Mouse (Mus musculus): ENCODE results near the gene Fbxl13.

Gene Fbxl13

GRCm38 (mm10) chr5:21645439-21646132 is at the start of gene Fbxl13, which contains the start of gene Armc10:
Gene Fbxl13, minus strand, starts transcription at chr5:21645634.
Gene Armc10, plus strand, starts transcription at chr5:21645813.
- DNase-seq: peak; percentile 95

DNA sequence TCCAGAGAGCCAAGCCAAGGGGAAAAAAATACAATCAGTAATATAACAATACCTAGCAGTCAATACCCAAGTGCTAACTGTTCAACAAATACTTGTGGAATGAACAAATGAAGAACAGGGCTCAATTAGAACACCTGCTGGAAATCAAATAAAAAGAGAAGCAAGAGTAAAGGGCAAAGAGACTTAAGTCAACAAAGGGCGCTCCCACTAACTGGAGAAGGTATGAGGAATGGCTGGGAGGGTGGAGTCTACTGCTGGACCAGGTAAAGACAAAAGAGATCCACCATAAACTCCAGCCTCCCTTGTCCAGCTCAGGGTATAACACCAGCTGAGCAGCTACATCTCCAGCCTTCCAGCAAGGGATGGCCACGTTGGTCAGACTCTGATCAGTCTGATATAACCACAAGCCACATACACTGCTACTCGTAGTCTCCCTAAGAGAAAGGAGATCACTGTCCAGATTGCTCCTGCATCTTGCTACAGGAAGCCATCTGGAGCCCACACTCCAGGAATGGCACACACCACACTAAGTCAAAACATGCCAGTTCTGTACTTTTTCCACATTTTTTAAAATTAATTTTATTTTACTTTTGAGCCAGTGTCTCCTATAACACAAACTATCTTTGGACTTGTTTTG is 49.5 kb upstream of the Fbxl13 start:
- no peak for DNase-seq

GRCm38 (mm10) chr5:21693372-21693870 is 48.0 kb upstream of the Fbxl13 start:
- DNase-seq: no peak

- DNase-seq: no peak
Observed at GRCm38 (mm10) chr5:21692230-21692629, 46.8 kb upstream of the Fbxl13 start.

DNA sequence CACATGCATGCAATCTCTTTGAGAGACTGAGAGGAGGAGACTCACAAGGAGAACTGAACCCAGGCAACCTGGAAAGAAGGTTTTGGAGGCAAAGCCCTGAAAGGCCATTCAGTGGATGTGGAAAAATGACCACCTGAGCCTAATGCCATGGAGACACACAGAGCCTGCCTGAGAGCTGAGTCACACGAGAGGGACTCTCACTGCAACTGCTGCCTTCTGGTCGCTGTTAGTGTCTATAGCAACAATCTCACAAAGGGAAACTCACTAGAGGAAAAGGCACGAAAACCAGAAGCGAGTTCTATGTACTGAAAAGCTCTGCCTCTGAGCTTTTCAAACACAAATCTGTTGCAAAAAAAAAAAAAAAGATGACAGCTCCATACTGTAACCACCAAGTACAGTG is 41.6 kb upstream of the Fbxl13 start:
- DNase-seq: peak; percentile 60

- no peak for DNase-seq
Observed at GRCm38 (mm10) chr5:21685001-21685400, 39.6 kb upstream of the Fbxl13 start.

DNA sequence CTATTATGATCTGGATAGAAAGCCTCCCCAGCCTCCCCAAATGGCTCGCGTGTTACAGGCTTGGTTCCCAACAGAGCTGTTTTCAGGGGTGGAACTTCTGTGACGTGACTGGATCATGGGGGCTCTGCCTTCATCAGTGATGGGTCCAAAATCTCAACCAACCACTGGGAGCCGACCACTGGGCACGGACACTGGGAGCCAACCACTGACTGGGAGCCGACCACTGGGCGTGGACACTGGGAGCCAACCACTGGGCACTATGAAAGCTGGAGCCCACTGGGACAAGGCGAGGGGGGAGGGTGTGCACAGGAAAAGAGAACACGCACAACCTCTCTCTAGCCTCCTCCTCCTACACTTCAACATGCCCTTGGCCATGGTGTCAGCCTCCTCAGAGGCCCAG is 38.4 kb upstream of the Fbxl13 start:
- no peak for DNase-seq

DNA sequence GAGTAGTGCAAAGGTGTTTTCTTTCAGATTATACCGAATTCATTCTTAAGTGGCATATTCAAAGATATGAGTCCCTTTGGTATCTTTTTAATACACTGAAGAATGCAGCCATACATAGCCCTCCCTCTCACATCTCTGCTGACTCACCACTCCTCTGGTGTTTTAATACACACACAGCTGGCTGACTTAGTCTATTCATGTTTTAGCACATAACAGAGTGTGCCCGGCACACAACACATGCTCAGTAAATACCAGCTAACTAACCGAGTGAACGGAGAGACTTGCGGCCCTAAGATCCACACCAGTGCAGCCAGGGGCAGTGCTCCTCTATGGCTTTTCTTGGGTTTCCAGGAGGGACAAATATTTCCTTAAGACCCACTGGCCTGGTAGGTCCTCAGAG is 35.5 kb upstream of the Fbxl13 start:
- DNase-seq: peak; percentile 60

DNA sequence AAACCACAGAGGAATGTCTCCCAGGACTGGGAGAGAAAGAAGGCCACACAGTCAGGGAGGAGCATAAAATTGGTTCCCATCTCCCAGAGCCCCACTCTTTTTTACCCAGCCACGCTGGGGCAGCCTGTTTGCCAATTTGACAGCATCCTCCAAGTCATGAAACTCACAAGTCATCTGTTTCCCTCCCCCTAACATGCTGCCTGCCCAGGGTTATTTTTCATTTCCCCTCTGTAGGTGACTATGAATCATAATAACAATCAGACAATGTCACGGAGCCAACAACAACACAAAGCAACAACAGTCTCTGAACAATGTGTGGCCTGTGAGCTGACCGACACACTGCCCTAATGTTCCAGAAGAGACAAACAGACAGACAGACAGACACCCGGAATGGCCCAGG is 34.6 kb upstream of the Fbxl13 start:
- no peak for DNase-seq

GRCm38 (mm10) chr5:21678363-21678762 is 32.9 kb upstream of the Fbxl13 start:
- no peak for DNase-seq

GRCm38 (mm10) chr5:21677939-21678338 is 32.5 kb upstream of the Fbxl13 start:
- peak; percentile 52 for DNase-seq

GRCm38 (mm10) chr5:21675494-21675893 is 30.1 kb upstream of the Fbxl13 start:
- no peak for DNase-seq

GRCm38 (mm10) chr5:21675019-21675418 is 29.6 kb upstream of the Fbxl13 start:
- DNase-seq: no peak

- no peak for DNase-seq
Observed at GRCm38 (mm10) chr5:21673742-21674141, 28.3 kb upstream of the Fbxl13 start.

- DNase-seq: no peak
Observed at GRCm38 (mm10) chr5:21672812-21673635, 27.6 kb upstream of the Fbxl13 start.

DNA sequence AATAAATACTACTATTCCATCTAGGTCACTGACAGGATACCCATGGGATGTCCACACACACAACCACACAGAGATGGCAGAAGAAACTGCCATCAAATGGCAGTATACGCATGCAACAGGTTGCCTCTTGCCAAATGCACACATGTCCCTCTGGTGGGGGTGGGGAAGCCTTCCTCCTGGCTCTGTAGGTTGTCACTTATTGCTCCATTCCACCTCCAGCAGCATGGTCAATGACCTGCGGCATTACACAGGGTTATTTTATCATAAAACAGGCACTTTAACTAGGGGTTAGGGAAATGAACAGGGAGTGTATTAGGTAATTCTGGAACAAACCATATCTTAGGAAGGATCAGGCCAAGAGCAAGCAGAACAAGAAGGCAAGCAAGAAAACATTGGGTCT is 23.9 kb upstream of the Fbxl13 start:
- no peak for DNase-seq

DNA sequence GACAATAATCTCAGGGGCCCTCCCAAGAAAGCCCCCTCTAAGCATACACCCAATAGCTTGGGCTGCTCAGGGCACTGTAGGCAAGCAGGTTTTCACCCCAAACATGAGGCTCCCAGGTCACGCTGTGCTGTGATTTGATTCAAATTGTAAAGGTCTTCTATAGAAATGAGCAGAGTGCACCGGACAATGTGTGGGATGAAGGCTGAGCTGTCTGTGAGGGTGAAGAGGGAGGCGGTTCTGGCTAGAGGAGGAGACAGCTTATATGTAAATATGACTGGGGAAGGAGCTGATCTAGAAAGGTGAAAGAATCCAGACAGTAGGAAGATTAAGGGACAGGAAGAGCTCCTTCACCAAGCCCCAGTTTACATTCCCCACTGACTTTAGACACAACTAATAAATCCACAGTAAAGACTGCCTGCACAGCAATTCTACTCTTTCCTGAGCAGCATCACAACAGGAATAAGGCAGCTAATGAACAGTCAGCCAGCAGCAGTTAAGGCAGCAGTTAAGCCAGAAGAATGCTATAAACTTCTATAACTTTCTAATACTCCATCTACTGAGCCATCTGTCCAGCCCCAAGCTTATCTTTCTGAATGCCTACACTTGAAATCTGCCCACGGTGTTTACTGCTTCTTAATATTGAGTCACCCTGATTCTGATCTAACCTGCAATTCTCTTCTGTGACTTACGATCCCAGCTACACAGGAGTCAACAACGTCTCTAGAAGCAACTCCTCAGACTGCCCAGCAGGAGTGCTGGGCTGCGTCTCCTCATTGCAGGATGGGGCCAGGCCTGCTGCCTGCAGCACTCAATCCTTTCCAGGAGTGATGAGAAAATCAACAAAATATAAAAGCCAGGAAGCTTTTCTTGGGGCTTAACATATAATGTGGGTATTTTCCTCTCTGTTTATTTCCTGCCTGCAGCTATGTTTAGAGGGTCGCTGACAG is 22.0 kb upstream of the Fbxl13 start:
- DNase-seq: no peak

GRCm38 (mm10) chr5:21663081-21663480 is 17.6 kb upstream of the Fbxl13 start:
- DNase-seq: no peak

DNA sequence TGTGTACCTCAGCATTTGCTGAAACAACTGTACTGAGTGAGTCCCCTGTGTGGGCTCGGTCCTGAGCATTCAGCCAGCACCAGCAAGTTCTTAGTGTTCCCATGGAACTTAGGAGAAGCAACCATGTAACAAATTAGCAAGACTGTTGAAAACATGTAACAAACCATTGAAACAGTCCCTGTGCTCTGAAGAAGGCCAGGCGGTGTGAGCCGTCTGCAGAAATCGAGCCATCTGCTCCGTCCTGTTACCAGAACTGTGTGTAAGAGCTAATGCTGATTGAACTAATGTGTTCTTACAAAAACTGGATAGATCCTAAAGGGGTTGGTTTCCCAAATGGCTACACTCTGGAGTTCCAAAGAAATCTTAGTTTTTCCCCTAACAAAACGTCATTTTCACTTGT is 15.4 kb upstream of the Fbxl13 start:
- DNase-seq: peak; percentile 56

- DNase-seq: peak; percentile 67
Observed at GRCm38 (mm10) chr5:21658623-21659395, 13.4 kb upstream of the Fbxl13 start.

DNA sequence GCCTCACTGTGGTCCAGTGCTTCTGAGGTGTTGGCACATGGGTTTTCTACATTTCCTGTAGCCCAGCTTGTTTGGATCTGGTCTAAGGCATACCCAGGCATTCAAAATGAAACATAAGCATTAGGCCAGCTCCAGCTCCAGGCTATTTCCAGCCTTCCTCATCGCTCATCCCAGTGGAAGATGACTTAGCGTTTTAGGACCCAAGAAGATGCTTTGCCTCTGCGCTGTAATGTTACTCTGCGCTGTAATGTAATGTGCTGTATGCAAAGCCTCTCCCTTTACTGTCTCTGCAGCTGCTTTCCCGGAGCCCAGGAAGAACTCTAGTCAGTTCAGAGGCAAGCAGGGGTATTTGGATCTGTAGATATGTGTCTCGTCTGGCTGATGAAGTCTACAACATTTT is 12.6 kb upstream of the Fbxl13 start:
- DNase-seq: no peak

DNA sequence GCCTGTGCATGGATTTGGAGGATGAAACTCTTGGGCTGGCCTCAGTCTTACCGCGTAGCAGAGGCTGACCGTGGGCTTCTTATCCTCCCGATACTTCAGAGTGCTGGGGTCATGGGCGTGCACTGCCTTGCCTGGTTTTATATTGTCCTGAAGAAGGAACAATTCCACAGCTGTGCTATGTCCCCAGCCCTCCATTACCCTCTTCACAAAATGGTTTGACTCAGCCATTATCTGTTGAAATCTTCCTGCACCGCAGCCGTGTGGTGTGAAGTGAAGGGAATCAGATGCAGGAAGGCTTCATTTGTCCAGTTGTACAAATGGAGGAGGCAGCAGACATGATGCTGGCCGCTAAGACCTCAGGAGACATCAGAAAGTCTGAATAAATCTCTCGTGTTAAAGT is 11.5 kb upstream of the Fbxl13 start:
- no peak for DNase-seq
